Mouse (Mus musculus) heart, postnatal 0 days (tissue): ENCODE measurements around the gene Ccdc51. TPM values are rescaled to one million over a fixed set of nuclear protein-coding genes. Genes with fewer than 3 reads are reported as not detected.

Source experiments
- ATAC-seq: fragments of 200-750 bp; cut with Nextera tagmentation; 2 replicates; pipeline ENCODE4 v1.8.0; 2017; ENCODE audit warnings: low read depth, moderate number of reproducible peaks, moderate library complexity; ENCODE audit not compliant: insufficient read depth
- DNase-seq: peaks from one replicate; pipeline ENCODE4 v3.0.0-alpha.2; 2016; ENCODE audit warnings: low spot score
- H3K27ac ChIP-seq: fragments of 300-500 bp; sonication (generic); 2 replicates; pipeline ENCODE4 v1.5.1; 2014; ENCODE audit warnings: low read depth, mild to moderate bottlenecking
- H3K27me3 ChIP-seq: fragments of 300-500 bp; sonication (generic); 2 replicates; pipeline ENCODE4 v1.6.1; 2014; ENCODE audit warnings: low read length, mixed read lengths; ENCODE audit not compliant: control insufficient read depth, insufficient read depth
- H3K36me3 ChIP-seq: fragments of 300-500 bp; sonication (generic); replicated peaks from 2 replicates; pipeline ENCODE4 v1.6.1; 2014; ENCODE audit warnings: low read length, mixed read lengths; ENCODE audit not compliant: control insufficient read depth, insufficient read depth
- H3K4me1 ChIP-seq: fragments of 300-500 bp; sonication (generic); 2 replicates; pipeline ENCODE4 v1.6.1; 2014; ENCODE audit warnings: antibody characterized with exemption; ENCODE audit not compliant: control insufficient read depth, insufficient read depth
- H3K4me2 ChIP-seq: fragments of 300-500 bp; sonication (generic); 2 replicates; pipeline ENCODE4 v1.6.1; 2014; ENCODE audit warnings: low read depth, mild to moderate bottlenecking, low read length, moderate library complexity
- H3K4me3 ChIP-seq: fragments of 300-500 bp; sonication (generic); 2 replicates; pipeline ENCODE4 v1.5.1; 2014; ENCODE audit warnings: low read depth, low read length
- H3K9ac ChIP-seq: fragments of 300-500 bp; sonication (generic); replicated peaks from 2 replicates; pipeline ENCODE4 v1.6.1; 2014; ENCODE audit warnings: low read depth, low read length, mixed read lengths
- H3K9me3 ChIP-seq: fragments of 300-500 bp; sonication (generic); replicated peaks from 2 replicates; pipeline ENCODE4 v1.6.1; 2016; ENCODE audit warnings: low read length; ENCODE audit not compliant: control insufficient read depth
- CTCF ChIP-seq: IDR thresholded peaks from 2 replicates; pipeline ENCODE4 v1.5.1; 2016; ENCODE audit warnings: antibody characterized with exemption, control low read depth, low read depth
- EP300 ChIP-seq: IDR thresholded peaks from 2 replicates; pipeline ENCODE4 v1.6.1; 2016; ENCODE audit warnings: antibody characterized with exemption, low read depth
- WGBS: fragments of 180-500 bp; shearing (Covaris S2); extraction: QIAGEN DNeasy Blood & Tissue Kit; methylation state at CpG from one replicate; pipeline ENCODE4 v1.1.7; 2014; 5-methylcytosine and 5-hydroxymethylcytosine counted together
- polyA plus RNA-seq: library from polyadenylated mRNA; unstranded; fragments of >200 nt; fragmentation: Nextera tagmentation; extraction: Ambion mirVana; gene quantifications from 2 replicates; pipeline ENCODE4 v1.2.1, GENCODE M21; 2015
- total RNA-seq: library from RNA; depleted of rRNA; stranded (reverse); fragments of >200 nt; gene quantifications from 2 replicates; pipeline ENCODE4 v1.2.3, GENCODE M21; 2014; ENCODE audit warnings: low replicate concordance

Gene Ccdc51
- total and polyA plus RNA-seq, 2 experiments from 2014 or later = 11.6 to 14.3 TPM

GRCm38 (mm10) chr9:109124164-109124563 is 41.9 kb downstream of the Ccdc51 start:
- Histone ChIP-seq H3K4me1 (no peaks in the 10 kb centered on the region), H3K9ac (no peak overlapping the region), H3K9me3 (no peaks in the 10 kb centered on the region), H3K4me3 (no peak overlapping the region), H3K4me2 (no peak overlapping the region), H3K27me3 (no peaks in the 10 kb centered on the region), H3K36me3 (peaks cover 6% of the 10 kb centered on the region; the same call in 1 of the 2 replicates), H3K27ac (no peak overlapping the region)
- no peak for TF ChIP-seq CTCF
- no peak for TF ChIP-seq EP300
- ATAC-seq (no peak), DNase-seq (no peak)
- WGBS = 75% methylated on average over 3 of the region's 3 CpGs

- Histone ChIP-seq H3K27ac (no peak overlapping the region), H3K36me3 (no peaks in the 10 kb centered on the region), H3K9ac (no peak overlapping the region), H3K4me1 (no peaks in the 10 kb centered on the region), H3K4me2 (no peak overlapping the region), H3K9me3 (no peaks in the 10 kb centered on the region), H3K4me3 (no peak overlapping the region), H3K27me3 (no peaks in the 10 kb centered on the region)
- DNase-seq (no peak), ATAC-seq (no peak)
- WGBS = 69% methylated on average over 2 of the region's 2 CpGs
- no peak for TF ChIP-seq EP300
- TF ChIP-seq CTCF = no peak
These were observed 42.8 kb downstream of the Ccdc51 start for GRCm38 (mm10) chr9:109125043-109125442.

- 63% methylated on average over 3 of the region's 3 CpGs for WGBS
- no peak for DNase-seq
- ATAC-seq = no peak
These were observed 43.2 kb downstream of the Ccdc51 start for GRCm38 (mm10) chr9:109125481-109125880.

GRCm38 (mm10) chr9:109127076-109127475 is 44.8 kb downstream of the Ccdc51 start:
- DNase-seq (no peak), ATAC-seq (no peak)
- Histone ChIP-seq H3K4me2 (no peak overlapping the region), H3K4me3 (no peak overlapping the region), H3K4me1 (no peaks in the 10 kb centered on the region), H3K9ac (no peak overlapping the region), H3K27me3 (no peaks in the 10 kb centered on the region), H3K27ac (no peak overlapping the region), H3K9me3 (no peaks in the 10 kb centered on the region), H3K36me3 (no peaks in the 10 kb centered on the region)
- no peak for TF ChIP-seq EP300
- TF ChIP-seq CTCF = no peak
- 67% methylated on average over 4 of the region's 4 CpGs for WGBS

More at GRCm38 (mm10) chr9:109125481-109125880, 43.2 kb downstream of the Ccdc51 start:
- no peak overlapping the region for H3K4me3 ChIP-seq
- no peaks in the 10 kb centered on the region for H3K27me3 ChIP-seq
- no peaks in the 10 kb centered on the region for H3K4me1 ChIP-seq
- H3K4me2 ChIP-seq = no peak overlapping the region
- no peak for TF ChIP-seq EP300
- TF ChIP-seq CTCF = no peak
- H3K9me3 ChIP-seq = no peaks in the 10 kb centered on the region
- no peak overlapping the region for H3K9ac ChIP-seq
- H3K27ac ChIP-seq = no peak overlapping the region
- no peaks in the 10 kb centered on the region for H3K36me3 ChIP-seq

- H3K9ac ChIP-seq = no peak overlapping the region
- no peak overlapping the region for H3K4me3 ChIP-seq
- ATAC-seq (no peak), DNase-seq (no peak)
- 60% methylated on average over 3 of the region's 3 CpGs for WGBS
- H3K9me3 ChIP-seq = no peaks in the 10 kb centered on the region
- H3K27me3 ChIP-seq = no peaks in the 10 kb centered on the region
- TF ChIP-seq EP300 (no peak), CTCF (peak; percentile 44)
- no peak overlapping the region for H3K27ac ChIP-seq
- no peaks in the 10 kb centered on the region for H3K4me1 ChIP-seq
- no peaks in the 10 kb centered on the region for H3K36me3 ChIP-seq
- H3K4me2 ChIP-seq = no peak overlapping the region
These were observed 45.9 kb downstream of the Ccdc51 start for GRCm38 (mm10) chr9:109128211-109128610.

- Histone ChIP-seq H3K4me1 (no peaks in the 10 kb centered on the region), H3K9me3 (no peaks in the 10 kb centered on the region), H3K9ac (no peak overlapping the region), H3K27me3 (no peaks in the 10 kb centered on the region), H3K4me3 (no peak overlapping the region), H3K36me3 (no peaks in the 10 kb centered on the region), H3K4me2 (no peak overlapping the region), H3K27ac (no peak overlapping the region)
- no peak for DNase-seq
- WGBS = 84% methylated on average over 5 of the region's 5 CpGs
- TF ChIP-seq CTCF = no peak
- no peak for TF ChIP-seq EP300
- no peak for ATAC-seq
These were observed 47.8 kb downstream of the Ccdc51 start for GRCm38 (mm10) chr9:109130076-109130475.
